Mouse (Mus musculus) limb, embryonic 14.5 days (tissue): ENCODE results near the gene Mrc2. TPM values are rescaled to one million over a fixed set of nuclear protein-coding genes. Genes with fewer than 3 reads are reported as not detected.

ENCODE experiments used
- ATAC-seq: fragments of 200-750 bp; cut with Nextera tagmentation; 2 replicates; pipeline ENCODE4 v1.8.0; 2017; ENCODE audit warnings: low read depth, moderate number of reproducible peaks, moderate TSS enrichment; ENCODE audit not compliant: low FRiP score
- DNase-seq: peaks from one replicate; pipeline ENCODE4 v3.0.0-alpha.2; 2015; ENCODE audit warnings: low spot score
- H3K27ac ChIP-seq: fragments of 300-500 bp; sonication (generic); replicated peaks from 2 replicates; pipeline ENCODE4 v1.5.1; 2014; ENCODE audit warnings: low read depth, mild to moderate bottlenecking, low read length, moderate library complexity, mixed read lengths
- H3K27me3 ChIP-seq: fragments of 300-500 bp; sonication (generic); 2 replicates; pipeline ENCODE4 v1.6.1; 2014; ENCODE audit warnings: low read length, mixed read lengths; ENCODE audit not compliant: control insufficient read depth, insufficient read depth
- H3K36me3 ChIP-seq: fragments of 300-500 bp; sonication (generic); 2 replicates; pipeline ENCODE4 v1.6.1; 2014; ENCODE audit warnings: mild to moderate bottlenecking, low read length, moderate library complexity, mixed read lengths; ENCODE audit not compliant: control insufficient read depth, insufficient read depth
- H3K4me1 ChIP-seq: fragments of 300-500 bp; sonication (generic); 2 replicates; pipeline ENCODE4 v1.6.1; 2014; ENCODE audit warnings: antibody characterized with exemption, low read length, mixed read lengths; ENCODE audit not compliant: control insufficient read depth, insufficient read depth
- H3K4me2 ChIP-seq: fragments of 300-500 bp; sonication (generic); replicated peaks from 2 replicates; pipeline ENCODE4 v1.6.1; 2014; ENCODE audit warnings: low read depth, mild to moderate bottlenecking, low read length, moderate library complexity; ENCODE audit not compliant: severe bottlenecking
- H3K4me3 ChIP-seq: fragments of 300-500 bp; sonication (generic); replicated peaks from 2 replicates; pipeline ENCODE4 v1.5.1; 2014; ENCODE audit warnings: low read length
- H3K9ac ChIP-seq: fragments of 300-500 bp; sonication (generic); 2 replicates; pipeline ENCODE4 v1.6.1; 2014; ENCODE audit warnings: mild to moderate bottlenecking, low read depth, low read length, moderate library complexity; ENCODE audit not compliant: severe bottlenecking
- H3K9me3 ChIP-seq: fragments of 300-500 bp; sonication (generic); 2 replicates; pipeline ENCODE4 v1.6.1; 2016; ENCODE audit warnings: low read length; ENCODE audit not compliant: control insufficient read depth
- POLR2A ChIP-seq: fragments of 200-500 bp; IDR thresholded peaks from 2 replicates; pipeline ENCODE4 v1.8.0; 2012; ENCODE audit warnings: inconsistent platforms, mild to moderate bottlenecking, moderate library complexity, borderline replicate concordance; ENCODE audit not compliant: insufficient read depth, insufficient read length; ENCODE audit errors: extremely low read depth
- WGBS: fragments of 180-500 bp; shearing (Covaris S2); extraction: QIAGEN DNeasy Blood & Tissue Kit; methylation state at CpG from one replicate; pipeline ENCODE4 v1.1.7; 2014; 5-methylcytosine and 5-hydroxymethylcytosine counted together
- polyA plus RNA-seq, 2 experiments: library from polyadenylated mRNA; depleted of rRNA in 1 of 2; stranded (reverse) in 1 of 2; unstranded in 1 of 2; fragments of >200 nt; fragmentation: Nextera tagmentation in 1 of 2; extraction: Ambion mirVana in 1 of 2; gene quantifications; 2 replicates each; pipeline versions ENCODE4 v1.2.1 to v1.2.3; 2012 to 2014

The Mrc2 gene
- polyA plus RNA-seq, 2 experiments, result 26.4 to 98.5 TPM

DNA sequence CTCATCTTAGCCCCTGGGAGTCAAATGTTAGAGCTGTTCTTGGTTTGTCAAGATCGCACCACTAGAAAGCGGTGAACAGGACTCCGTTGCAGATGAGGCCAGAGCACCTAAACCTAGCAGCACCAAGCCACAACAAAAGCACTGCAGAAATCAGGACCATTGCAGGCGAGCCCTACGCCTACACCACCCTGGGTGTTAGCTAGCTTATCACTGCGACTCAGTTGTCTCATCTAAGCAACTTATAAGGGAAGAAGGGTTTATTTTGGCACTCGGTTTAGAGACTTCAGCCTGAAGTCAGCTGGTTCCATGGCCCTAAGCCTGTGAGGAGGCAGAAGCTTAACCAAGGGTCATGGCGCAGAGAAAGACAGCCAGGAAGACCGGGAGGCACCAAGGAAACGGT is 3.6 kb downstream of the Mrc2 start:
- no peak for TF ChIP-seq POLR2A
- H3K4me1 ChIP-seq, result peaks cover 23% of the 10 kb centered on the region
- H3K27ac ChIP-seq, result no peak overlapping the region
- no peak overlapping the region for H3K4me2 ChIP-seq
- DNase-seq (no peak), ATAC-seq (no peak)
- H3K4me3 ChIP-seq, result no peak overlapping the region
- no peaks in the 10 kb centered on the region for H3K27me3 ChIP-seq
- H3K36me3 ChIP-seq, result peaks cover 12% of the 10 kb centered on the region
- H3K9me3 ChIP-seq, result no peaks in the 10 kb centered on the region
- no peak overlapping the region for H3K9ac ChIP-seq
- 91% methylated on average over 10 of the region's 10 CpGs for WGBS

DNA sequence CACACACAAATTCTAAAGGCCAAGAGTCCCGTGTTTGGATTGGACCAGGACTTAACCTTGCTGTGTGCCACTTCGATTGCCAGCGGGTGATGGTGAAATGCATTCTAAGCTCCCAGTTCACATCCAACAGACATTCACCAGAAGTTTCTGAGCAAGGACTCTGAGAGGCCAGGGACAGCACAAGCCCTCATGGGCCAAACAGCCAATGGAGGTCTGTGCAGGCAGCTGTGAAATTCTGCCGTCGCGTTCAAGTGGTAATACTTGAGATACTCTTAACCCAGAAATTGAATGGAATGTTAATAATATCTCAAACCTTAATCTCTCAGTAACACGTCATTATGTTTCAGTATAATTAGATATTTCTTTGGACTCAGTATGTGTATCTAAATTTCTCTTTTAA is 17.8 kb downstream of the Mrc2 start:
- no peak for DNase-seq
- peak overlapping the region; percentile 26; the same call in 1 of the 2 replicates for H3K27ac ChIP-seq
- TF ChIP-seq POLR2A, result no peak
- no peak overlapping the region for H3K4me2 ChIP-seq
- H3K9ac ChIP-seq, result no peak overlapping the region
- H3K9me3 ChIP-seq, result no peaks in the 10 kb centered on the region
- peaks cover 23% of the 10 kb centered on the region for H3K36me3 ChIP-seq
- peaks cover 38% of the 10 kb centered on the region for H3K4me1 ChIP-seq
- ATAC-seq, result no peak
- WGBS, result 91% methylated on average over 7 of the region's 7 CpGs
- no peak overlapping the region for H3K4me3 ChIP-seq
- no peaks in the 10 kb centered on the region for H3K27me3 ChIP-seq

DNA sequence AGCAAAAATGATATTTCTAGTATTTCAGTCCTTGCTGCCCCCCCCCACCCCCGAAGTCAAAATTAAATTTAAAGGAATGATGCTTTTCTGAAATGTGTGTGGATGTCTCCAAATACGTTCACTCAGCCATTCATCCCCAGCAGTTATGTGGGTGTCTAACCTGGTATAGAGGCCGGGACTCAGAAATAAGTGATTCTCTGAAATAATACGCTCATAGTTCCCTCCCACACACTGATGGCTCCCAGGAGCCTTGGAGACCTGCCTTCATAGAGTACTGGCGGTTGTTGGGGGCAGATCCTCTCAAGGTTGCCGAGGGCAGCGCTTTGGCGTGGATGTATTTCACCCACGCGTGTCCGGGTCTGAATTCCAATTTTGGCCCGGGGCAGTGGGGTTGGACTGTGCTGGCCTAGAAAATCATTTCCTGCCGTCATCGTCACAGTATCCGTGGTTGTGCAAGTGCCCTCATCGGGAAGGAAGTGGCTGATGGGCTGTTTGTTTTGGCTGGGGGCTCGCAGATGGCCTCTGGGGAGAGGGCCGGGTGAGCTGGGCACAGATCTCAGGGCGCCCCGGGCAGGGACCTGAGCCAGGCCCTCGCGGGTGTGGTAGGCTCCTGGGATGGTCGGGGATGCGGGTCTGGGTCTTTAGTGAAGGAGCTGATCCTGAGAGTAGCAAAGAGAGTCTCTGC is 19.0 kb downstream of the Mrc2 start:
- TF ChIP-seq POLR2A, result no peak
- Histone ChIP-seq H3K4me1 (peaks cover 43% of the 10 kb centered on the region), H3K9ac (0 out of 2 replicates have a peak overlapping the region, but pooled peaks have one; percentile 16), H3K27ac (peak overlapping the region; percentile 66; the same call in 1 of the 2 replicates), H3K27me3 (no peaks in the 10 kb centered on the region), H3K9me3 (no peaks in the 10 kb centered on the region), H3K36me3 (peaks cover 18% of the 10 kb centered on the region), H3K4me2 (0 out of 2 replicates have a peak overlapping the region, but pooled peaks have one; percentile 17), H3K4me3 (no peak overlapping the region)
- DNase-seq (no peak), ATAC-seq (no peak)
- 58% methylated on average over 24 of the region's 24 CpGs for WGBS

DNA sequence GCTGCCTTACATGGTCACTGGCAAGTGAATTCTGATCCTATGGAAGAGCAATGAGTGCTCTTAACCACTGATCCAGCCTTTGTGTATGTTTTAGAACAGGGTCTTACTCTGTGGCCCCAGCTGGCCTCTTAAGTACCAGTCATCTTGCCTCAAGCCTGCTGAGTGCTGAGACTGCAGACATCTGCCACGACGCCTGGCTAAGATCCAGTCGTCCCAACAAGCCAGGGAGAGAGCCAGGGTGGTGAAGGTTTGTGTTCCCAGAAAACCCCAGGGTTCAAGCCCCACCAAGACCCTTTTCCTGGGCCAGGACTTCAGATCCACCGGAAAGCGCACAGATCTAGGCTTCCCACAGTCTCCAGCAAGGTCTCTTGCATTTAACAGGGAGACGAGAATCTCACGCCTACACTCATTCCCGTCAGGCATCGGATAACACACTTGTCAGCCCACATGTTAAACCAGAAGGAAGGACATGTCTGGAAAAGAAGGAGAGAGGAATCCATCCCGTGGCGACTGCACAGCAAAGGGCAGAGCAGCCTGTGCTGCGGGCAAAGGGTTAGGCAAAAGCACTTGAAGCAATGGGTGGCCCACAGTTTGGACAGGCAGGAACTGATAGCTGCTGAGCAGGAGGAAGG is 20.0 kb downstream of the Mrc2 start:
- Histone ChIP-seq H3K4me2 (no peak overlapping the region), H3K27ac (peak overlapping the region; percentile 66), H3K36me3 (peaks cover 9% of the 10 kb centered on the region; the same call in 1 of the 2 replicates), H3K4me3 (no peak overlapping the region), H3K27me3 (no peaks in the 10 kb centered on the region), H3K9ac (no peak overlapping the region), H3K4me1 (peaks cover 43% of the 10 kb centered on the region), H3K9me3 (no peaks in the 10 kb centered on the region)
- TF ChIP-seq POLR2A, result no peak
- no peak for ATAC-seq
- DNase-seq, result no peak
- 13% methylated on average over 12 of the region's 12 CpGs for WGBS

DNA sequence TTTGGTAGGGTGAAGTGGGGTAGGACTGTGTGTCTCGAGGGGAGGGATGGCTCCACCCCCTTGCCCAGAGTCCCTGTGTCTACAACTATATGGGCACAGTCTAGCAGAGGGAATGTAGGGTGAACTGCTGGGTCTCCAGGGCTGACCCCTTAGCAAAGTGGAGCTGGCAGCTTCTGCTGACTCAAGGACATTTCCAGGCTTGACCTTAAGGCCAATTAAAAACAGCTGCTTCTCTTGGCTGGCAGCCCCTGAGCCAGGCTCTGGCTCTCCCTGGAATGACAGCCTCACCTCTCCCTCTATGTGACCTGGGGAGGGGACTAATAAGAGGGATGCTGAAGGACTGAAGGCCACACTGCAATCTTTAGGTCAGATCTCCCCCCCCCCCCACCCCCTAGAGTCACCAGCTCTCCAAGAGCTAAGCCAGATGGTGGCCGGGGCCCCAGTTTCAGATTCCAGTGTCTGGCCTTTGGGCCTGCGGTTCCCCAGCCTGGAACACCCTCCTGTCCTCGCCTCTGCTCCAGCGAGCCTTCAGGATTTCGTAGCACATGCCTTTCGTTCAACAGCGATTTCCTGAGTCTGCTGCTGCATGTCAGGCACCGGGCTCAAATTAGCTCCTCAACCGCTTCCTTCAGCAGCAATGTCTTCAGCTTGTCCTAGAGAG is 20.7 kb downstream of the Mrc2 start:
- H3K4me1 ChIP-seq, result peaks cover 43% of the 10 kb centered on the region
- no peaks in the 10 kb centered on the region for H3K27me3 ChIP-seq
- no peak overlapping the region for H3K9ac ChIP-seq
- no peaks in the 10 kb centered on the region for H3K9me3 ChIP-seq
- TF ChIP-seq POLR2A, result no peak
- H3K4me3 ChIP-seq, result no peak overlapping the region
- DNase-seq, result no peak
- ATAC-seq, result 0 out of 2 replicates have a peak, but pooled peaks have one; percentile 51
- peak overlapping the region; percentile 66 for H3K27ac ChIP-seq
- WGBS, result 15% methylated on average over 10 of the region's 10 CpGs
- H3K4me2 ChIP-seq, result no peak overlapping the region
- H3K36me3 ChIP-seq, result peaks cover 7% of the 10 kb centered on the region; the same call in 1 of the 2 replicates
